Mouse (Mus musculus) kidney, postnatal 14 days (tissue): ENCODE measurements at regions not wholly inside any gene's neighbourhood (a gene's known extent, or its start where the extent isn't known, plus 50 kb on each side); places are given as distances from the start of the nearest gene placed in this dataset.

Experiments
- DNase-seq: peaks from one replicate; pipeline ENCODE4 v3.0.0; 2022; ENCODE audit warnings: mixed read lengths

DNA sequence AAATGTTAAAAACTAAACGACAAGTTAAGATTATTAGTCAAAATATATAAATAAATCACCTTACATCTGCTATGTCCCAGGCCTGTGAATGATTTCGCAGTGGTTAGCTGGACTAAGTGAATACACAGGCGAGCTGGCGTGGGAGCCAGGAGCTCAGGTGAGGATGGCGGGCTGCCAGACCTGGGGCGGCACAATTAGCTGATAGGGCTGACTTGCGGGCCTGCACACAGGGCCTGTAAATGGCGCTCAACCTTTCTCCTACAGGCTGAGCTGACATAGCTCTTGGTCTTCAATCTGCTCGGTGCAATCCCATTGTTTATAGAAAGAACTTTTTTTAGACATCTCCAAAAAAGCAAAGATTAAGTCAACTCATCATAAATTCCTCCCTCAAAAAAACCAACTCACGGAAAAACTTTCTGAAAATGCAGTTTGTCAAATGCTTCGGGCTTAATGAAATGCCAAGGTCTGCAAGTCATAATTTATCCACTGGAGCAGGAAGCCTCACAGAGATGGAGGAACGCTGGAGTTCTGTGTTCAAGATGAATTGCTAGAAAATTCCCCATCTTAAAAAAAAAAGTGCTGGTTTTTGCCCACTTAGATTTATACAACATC is 312.7 kb upstream of the Nfe2l3 start:
- DNase-seq, result peak; percentile 60

DNA sequence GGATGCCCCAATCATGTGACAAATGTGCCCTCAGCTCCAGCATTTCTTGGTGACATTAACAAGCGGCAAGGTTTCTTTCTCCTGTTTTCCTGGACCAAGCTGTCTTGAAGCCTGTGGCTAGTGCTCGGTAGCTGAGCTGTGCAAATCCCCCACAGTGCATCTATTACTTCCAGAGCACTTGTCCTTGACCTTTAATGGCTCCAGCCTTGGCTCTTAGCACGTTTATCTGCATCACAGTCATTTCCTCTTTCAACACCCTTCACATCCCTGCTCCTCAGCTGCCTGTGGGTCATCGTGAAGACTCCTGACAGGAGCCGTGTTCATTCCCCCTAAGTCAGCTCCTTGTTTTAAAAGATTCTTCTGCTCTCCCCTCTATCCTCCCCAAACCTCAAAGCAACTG is 309.5 kb upstream of the Nfe2l3 start:
- DNase-seq, result no peak

DNA sequence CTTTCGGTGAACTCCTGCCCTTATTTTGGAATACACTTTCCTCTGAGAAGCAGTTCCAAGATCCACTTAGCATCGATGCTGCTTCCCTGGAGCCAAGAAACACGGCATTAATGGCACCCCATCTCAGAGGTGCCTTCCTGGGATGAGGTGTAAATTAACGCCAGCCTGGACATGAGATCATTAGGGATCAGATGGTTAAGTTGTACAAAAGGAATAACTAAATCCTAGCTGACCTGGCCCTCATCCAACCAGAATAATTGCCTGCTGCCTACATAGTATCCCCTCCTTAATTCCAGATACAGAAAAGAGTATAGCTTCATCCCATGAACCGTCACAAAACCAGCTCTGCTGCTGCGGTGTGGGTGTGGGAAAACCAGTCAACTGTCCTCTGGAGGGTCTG is 304.6 kb upstream of the Nfe2l3 start:
- DNase-seq, result no peak

DNA sequence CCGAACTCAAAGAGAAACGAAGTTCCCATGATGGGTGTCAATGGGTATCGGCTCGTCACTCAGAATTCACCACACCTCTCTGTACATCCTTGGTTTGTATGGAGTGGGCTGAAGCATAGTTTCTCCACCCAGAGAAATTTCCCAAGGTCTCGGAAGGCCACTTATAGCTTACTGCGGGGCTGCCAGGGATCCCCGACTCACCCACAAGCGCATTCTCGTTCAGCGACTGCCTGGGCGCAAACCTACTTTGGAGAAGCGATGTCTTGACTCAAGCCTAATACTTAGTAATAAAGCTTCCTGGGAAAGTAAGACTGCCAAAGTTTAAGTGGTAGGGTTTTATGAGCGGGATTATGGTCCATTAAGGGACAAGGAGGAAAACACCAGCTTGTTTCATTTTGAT is 303.4 kb upstream of the Nfe2l3 start:
- no peak for DNase-seq

DNA sequence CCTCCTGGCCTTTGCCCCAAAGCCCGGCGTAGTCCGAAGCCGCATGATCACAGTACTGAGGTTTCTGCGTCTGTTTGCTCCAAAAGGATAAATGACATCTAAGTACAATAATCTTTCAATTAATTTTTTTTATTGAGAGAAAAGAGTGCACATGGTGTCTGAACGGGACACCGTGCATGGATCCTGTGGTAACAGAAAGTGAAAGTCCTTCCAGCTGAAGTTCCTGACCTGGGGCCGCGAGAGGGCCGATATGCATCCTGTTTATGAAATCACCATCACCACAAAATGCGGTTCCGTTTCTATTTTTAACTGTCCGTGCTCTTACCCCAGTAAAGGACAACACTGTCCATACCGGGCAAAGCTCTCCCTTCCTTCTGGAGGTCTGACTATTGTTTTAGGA is 302.9 kb upstream of the Nfe2l3 start:
- DNase-seq, result peak; percentile 56

DNA sequence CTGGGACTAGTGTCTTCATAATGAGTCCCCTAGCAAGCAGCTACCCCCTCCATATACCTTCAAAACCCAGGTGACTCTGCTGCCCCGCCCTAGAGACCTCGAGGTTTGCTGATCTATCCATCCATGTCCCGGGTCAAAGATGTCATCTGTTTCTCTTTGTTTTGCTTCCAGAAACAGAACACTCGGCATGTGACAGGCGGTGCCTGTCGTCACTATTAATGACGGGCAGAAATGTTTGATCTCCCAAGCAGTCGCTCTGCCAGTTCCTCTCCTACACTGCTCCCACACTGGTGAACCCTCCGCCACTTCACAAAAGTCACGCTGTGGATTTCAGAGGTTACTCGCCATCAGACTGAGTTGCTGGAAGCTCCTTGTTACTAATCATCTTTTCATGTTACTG is 287.7 kb upstream of the Nfe2l3 start:
- DNase-seq, result no peak

DNA sequence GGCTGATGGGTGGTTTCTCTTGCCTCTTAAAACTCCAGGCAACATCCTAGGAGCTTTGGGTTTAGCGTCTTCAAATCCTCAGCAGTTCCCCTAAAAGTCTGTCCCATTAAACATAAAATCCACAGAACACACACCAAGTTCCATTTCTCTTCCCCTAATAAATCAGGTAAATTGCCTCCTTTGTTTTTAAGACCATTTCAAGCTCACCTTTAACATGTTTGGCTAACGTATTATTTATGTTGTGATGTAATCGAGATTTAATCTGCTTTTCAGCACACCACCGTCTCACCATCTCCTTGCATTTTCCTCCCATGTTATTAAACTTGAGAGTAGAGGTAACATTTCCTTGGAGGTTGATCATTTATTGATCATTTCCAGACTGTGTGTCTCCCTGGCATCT is 286.6 kb upstream of the Nfe2l3 start:
- DNase-seq, result no peak

DNA sequence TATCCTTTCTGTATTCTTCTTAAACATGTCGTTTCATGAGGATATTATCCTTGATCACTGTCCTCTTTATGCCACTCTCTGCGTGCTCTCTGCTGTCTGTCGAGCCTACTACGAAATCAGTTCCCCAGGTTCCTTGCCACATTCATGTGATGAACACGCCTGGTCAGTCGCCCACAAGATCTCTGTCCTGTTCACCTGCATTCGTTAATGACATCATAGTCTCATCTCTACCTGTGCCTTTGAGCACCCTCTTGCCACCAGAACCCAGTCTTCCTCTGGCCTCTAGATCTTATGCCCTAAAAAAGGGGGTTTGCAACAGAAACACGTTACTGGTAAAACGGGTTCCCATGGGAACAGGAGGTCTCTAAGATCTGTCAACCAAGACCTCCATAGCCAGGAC is 283.6 kb upstream of the Nfe2l3 start:
- DNase-seq, result no peak

DNA sequence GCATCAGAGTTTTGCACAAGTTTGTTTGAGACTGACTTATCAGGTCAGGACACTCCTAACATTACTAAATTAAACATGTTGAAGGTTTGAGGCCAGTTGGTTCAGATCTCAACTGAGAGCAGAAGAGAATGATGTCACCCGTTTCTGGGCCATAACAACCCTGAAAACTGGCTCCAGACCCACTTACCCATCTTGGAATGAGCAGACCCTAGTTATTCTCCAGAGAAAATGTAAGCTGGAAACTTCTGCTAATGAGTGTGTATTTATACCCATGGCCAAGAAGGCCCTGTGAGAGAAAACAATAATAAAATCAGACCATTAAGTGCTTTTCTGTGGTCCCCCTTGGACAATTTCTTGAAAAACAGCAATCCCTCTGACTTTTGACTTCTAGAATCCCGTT is 282.4 kb upstream of the Nfe2l3 start:
- DNase-seq, result no peak

DNA sequence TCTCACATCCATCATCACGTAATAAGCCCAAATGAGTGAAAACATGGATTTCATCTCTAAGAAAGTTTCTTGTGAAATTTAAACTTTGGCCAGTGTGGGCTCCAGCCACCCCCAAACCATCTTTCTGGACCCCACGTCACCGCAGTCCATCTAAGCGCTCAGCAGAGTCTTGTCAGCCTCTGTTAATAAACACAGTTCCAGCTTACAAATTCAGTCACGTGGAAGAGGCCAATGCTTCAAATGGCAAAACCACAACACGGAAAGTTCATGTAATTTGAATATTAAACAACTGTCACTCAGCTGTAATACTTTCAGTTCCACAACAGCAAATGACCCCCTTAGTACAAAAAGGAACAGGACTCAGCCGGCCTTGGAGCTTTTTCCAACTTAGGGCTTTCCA is 282.0 kb upstream of the Nfe2l3 start:
- no peak for DNase-seq

DNA sequence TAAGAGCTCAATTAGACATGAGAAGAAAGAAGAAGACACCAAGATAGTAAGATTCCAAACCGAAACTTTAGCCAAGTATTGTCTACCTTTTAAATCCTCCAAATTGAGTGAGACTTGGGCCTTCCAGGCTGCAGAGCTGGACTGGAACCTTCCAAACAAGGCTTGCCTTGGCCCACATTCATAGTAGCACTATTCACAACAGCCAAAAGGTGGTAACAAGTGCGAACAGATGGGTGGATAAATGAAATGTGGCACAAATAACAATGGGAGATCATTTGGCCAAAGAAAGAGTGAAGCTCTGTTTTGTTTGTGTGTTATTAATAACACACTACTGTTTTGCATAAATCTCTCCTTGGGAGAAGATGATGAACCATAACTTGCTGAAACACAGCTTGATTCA is 281.6 kb upstream of the Nfe2l3 start:
- DNase-seq, result no peak

DNA sequence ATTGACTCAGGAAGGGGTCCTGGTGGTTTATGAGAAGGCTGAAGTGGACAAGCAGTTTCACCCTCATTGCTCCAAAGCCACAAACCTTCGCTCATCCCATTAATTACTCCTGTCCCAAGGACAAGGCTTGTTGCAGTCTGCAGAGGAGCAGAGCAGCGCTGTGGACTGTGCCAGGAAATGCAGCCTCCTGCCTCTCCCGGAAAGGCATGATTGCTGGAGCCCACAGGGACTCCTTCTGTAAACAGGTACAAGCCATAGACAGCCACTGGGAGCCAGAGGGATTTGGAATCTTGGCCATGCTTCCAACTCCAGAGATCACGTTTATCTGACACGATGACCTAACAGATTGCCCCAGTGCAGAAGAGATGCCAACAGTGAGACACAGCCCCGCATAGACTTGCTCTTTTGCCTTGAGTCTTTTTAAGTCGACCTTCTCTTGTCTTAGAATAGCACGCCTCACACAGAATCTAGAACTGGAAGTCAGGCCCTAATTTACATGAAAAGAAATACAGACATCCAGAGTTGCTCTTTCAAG is 275.6 kb upstream of the Nfe2l3 start:
- DNase-seq, result no peak

DNA sequence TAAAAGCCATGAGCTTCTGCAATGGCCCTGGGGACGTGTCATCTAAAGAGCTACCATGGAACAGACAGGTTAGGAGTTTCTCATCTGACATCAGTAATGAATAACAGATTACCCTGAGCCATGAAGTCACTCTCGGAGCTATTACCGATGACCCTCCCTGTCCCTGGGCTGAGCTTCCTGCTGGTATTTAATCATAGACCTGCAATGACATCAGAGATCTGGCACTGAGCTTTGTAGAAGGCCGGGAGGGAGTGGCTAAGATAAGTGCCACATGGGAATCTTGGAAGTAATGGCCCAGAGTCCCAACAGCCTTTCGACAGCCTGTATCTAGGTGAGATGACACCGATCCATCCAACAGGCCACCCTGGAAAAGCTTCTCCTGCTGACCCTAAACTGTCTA is 271.3 kb upstream of the Nfe2l3 start:
- DNase-seq, result no peak

DNA sequence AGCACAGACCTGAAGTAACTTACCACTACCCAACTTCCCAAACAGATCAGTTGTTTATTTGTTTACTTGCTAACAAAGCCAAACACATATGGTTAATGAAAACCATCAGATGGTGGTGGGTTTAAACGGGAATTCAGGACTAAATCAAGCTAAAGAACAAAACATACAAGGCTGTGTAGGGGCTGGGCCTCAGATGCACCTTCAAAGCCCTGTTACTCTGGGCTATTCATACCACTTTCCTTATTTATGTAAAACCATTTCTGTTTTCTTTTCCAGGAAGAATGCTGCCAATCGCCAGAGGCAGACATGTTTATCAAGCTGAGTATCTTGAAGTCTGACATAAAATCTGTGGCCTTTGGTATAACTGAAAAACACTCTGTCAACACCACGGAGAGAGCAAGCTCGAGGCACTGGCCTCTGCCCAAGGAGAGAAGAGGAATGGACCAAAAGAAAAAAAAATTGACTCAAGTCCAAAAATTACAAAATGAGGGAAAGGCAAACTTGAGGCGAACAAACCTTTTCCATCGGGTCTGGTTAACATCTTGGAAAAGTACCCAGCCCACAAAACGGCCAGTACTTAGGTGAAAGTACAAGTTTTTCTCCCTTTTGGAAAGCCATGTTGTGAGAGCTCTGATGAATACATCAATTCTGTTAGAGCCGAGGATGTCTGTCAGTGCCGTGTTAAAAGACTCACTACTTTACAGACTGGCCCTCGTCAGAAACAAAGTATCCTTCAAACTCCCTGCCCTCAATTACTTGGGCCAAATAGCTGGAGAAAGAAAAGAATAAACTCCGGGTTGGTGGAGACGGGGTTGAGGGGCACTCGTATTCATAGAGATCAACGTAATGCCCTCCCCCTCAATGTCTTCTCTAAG is 270.0 kb upstream of the Nfe2l3 start:
- peak; percentile 21 for DNase-seq

DNA sequence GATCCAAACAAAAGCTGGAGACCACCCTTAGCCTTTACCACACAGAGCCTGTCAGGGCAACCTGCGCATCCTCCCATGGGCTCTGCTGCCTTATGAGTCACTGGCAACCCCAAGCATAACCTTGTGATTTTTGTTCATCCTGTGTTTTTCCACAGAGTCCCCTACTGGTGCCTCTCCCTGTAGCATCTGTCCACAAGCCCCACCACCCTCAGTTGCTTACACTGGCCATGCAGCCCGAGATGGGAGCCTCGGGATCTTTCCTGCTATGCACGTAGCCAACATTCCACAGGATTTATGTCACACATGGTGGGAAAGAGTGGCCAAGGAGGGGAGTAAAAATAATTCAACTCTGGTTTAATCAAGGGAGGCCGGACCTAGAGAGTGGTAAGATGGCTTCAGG is 269.2 kb upstream of the Nfe2l3 start:
- peak; percentile 16 for DNase-seq

DNA sequence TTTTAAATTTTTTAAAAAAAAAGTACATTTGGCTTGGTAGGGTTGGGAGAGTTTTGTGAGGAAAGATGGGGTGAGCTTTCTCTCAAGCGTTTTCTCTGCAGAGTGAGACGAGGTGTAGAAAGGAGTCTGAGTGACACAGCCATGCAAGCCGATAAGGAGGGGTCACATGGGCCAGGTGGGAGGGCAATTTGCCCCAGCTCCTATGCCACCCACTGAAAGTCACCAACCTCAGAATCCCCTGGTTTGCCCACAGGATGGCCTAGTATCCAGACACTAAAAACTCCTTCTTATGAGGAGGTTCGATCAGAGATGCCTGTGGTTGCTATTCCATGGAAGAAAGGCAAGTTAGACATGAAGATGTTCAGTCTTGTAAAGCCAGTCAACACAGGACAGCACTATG is 268.6 kb upstream of the Nfe2l3 start:
- DNase-seq, result no peak

DNA sequence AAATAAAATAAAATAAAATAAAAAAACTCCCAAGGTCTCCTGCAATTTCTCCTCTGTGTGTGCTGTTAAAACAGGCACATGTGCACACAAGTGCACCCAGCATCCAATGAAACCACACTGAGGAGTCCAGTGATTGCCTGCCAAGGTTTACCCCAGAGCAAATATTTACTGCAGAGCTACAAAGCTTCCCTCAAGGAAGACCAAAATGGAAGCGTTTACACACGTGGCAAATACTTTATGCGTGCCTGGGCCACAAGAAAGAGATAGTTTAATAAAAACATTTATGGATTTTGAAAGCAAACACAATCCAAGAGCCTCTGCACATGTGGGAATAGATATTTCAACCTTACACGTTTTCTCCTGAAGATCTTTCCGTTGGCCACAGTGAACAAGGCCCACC is 265.4 kb upstream of the Nfe2l3 start:
- no peak for DNase-seq

DNA sequence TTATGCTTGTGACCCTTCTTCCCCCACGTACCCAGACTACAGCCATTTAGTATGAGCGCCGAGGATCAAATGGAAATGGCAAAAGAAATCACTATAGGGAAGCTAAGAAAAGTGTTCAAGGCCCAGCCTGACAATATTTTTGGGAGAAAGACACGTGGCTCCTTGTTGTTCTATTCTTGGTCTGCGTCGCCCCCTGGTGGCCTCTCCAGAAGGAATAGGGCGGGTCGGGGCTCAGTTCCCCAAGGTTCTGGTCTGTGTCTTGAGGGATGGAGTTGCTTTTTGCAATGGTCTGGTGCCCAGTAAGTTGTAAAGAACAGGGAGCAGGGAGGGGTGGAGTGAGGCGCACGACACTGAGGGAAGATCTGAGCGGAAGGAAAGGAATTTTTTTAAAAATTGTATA is 264.4 kb upstream of the Nfe2l3 start:
- peak; percentile 87 for DNase-seq

DNA sequence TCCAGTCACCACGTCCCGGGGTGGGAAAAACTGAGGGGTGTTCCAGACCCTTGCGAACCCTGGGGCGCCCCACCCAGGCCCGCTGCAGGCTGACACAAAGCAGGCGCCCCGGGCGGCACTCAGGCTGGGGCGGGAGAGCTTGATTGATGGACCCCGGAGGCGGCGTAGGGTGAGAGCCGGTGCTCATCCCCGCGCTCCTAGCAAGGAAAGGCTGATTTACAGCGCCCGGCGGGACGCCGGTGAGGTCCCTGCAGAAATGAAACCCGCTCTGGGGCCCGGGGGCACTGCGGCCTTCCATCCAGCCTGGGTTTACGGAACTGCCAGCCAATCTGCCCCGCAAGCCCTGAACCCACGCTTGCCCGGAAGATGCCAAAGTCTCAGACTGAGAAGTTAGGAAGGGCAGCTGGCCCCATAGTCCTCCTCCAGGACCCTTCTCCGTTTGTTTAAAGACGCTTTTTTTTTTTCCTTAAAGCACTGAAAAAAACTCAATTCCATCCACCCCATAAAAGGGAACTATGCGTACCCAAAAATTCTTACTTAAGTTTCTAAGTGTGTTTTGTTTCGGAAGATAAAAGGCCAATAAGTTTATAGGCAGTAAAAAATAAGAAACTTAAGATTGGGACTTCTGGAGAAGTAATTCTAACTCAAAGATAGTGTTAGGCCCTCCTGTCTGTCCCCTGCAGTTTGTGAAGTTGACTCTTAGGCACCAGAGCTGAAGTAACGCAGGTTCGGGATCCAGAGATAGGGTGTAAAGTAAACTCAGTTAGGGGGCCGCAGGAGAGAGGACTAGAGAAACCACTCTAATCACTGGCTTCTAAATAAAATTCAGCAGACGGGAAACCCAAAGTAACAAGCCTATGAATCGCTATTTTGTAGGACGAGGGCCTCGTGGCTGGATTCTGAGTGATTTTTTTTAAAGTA is 263.4 kb upstream of the Nfe2l3 start:
- DNase-seq, result peak; percentile 63

DNA sequence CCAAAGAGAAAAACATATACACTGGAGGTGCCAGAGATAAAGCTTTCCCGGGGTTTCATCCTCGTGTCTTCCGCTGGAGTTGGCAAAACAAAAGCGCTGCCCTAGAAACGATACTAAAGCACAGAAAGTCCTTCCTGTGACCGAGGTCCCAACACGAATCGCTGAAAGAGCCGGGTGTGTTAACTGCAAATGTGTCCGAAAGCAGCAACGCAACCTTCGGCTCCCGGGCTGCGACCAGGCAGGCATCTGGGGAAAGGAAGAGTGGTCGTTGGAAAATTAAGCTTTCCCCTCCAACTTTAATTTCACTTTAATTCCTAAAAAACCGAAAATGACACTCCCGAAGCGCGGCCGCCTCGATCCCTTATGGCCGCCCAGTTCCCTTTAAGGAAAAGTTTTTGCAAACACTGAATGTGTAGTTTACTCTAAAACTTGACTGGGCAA is 262.5 kb upstream of the Nfe2l3 start:
- peak; percentile 47 for DNase-seq

DNA sequence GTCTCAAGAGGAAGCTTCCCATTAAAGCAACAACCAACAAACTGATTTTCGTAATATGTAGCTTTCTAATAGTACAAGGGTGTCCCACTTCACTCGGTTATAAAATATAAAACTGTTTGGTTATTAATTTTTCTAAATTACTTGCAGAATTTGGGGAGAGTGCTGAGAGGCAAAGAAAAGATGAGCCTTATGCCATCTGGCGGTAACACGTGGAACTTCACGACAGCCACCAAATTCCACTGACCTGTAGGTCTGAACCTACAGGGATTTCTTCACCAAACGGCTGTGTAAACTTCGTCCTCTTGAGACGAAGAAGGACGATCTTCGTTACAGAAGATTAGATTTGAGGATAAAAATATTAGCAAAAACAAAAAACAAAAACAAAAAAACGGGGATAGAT is 262.1 kb upstream of the Nfe2l3 start:
- DNase-seq, result peak; percentile 83

DNA sequence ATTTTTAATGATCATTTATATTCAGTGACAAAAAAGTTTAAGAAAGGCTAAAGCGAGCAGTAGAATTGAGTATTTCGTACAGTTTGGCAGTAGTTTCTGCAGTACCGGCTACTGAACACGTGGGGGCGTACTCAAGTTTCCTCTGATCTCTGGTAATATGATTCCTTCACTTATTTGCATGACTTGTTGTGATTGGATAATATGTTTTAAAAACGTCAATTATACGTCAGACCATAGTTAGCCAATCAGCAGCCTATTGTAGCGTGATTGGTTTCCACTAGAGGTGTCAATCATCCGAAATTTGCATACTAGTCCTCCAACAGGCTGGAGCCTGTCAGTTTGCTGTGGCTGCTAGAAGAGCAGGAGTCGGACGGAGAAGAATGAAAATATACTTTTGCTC is 261.6 kb upstream of the Nfe2l3 start:
- DNase-seq, result peak; percentile 89

DNA sequence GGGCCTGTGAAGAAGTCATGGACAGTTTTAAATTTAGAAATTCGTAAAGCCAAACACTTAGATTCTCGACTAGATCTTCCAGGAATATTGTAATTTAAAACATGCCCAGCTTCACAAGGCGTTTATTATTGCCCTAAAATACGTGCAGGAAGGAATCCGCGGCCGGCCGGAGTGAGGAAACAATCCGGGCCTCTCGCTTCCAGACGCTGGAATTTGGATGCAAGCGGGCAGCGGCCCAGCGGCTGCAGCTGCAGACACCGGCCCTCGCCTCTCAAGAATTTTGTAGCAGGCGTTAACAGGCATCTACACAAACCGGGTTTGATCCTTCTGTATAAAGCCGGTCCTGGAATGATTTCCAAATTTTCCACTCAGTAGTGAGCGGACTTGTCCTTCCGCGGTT is 260.7 kb upstream of the Nfe2l3 start:
- DNase-seq, result peak; percentile 85
